Mouse (Mus musculus) embryonic facial prominence, embryonic 15.5 days (tissue): ENCODE measurements around the gene Prss45. TPM values are rescaled to one million over a fixed set of nuclear protein-coding genes. Genes with fewer than 3 reads are reported as not detected.
"Not testable (repeated sequence)": the region's sequence is repeated elsewhere in the genome, so short reads cannot be mapped to it uniquely, and the experiment has no call there.

Experiments
- ATAC-seq: fragments of 200-750 bp; cut with Nextera tagmentation; 2 replicates; pipeline ENCODE4 v1.8.0; 2017; ENCODE audit warnings: low read depth, moderate TSS enrichment; ENCODE audit not compliant: insufficient number of reproducible peaks, low FRiP score, low TSS enrichment
- H3K27ac ChIP-seq: fragments of 300-500 bp; sonication (generic); replicated peaks from 2 replicates; pipeline ENCODE4 v1.5.1; 2015; ENCODE audit warnings: mild to moderate bottlenecking, inconsistent platforms
- H3K27me3 ChIP-seq: fragments of 300-500 bp; sonication (generic); 2 replicates; pipeline ENCODE4 v1.6.1; 2015; ENCODE audit warnings: inconsistent platforms
- H3K36me3 ChIP-seq: fragments of 300-500 bp; sonication (generic); 2 replicates; pipeline ENCODE4 v1.6.1; 2015; ENCODE audit warnings: mild to moderate bottlenecking, inconsistent platforms
- H3K4me1 ChIP-seq: fragments of 300-500 bp; sonication (generic); 2 replicates; pipeline ENCODE4 v1.6.1; 2015; ENCODE audit warnings: inconsistent platforms
- H3K4me2 ChIP-seq: fragments of 300-500 bp; sonication (generic); replicated peaks from 2 replicates; pipeline ENCODE4 v1.6.1; 2015; ENCODE audit warnings: mild to moderate bottlenecking, inconsistent platforms
- H3K4me3 ChIP-seq: fragments of 300-500 bp; sonication (generic); replicated peaks from 2 replicates; pipeline ENCODE4 v1.5.1; 2015; ENCODE audit warnings: mild to moderate bottlenecking, inconsistent platforms
- H3K9ac ChIP-seq: fragments of 300-500 bp; sonication (generic); 2 replicates; pipeline ENCODE4 v1.6.1; 2015; ENCODE audit warnings: inconsistent platforms
- H3K9me3 ChIP-seq: fragments of 300-500 bp; sonication (generic); replicated peaks from 2 replicates; pipeline ENCODE4 v1.6.1; 2016; ENCODE audit warnings: inconsistent platforms
- WGBS: fragments of 180-500 bp; shearing (Covaris S2); methylation state at CpG from one replicate; pipeline ENCODE4 v1.1.7; 2015; 5-methylcytosine and 5-hydroxymethylcytosine counted together
- polyA plus RNA-seq: library from polyadenylated mRNA; unstranded; fragments of >200 nt; fragmentation: Nextera tagmentation; extraction: Ambion mirVana; gene quantifications from 2 replicates; pipeline ENCODE4 v1.2.1, GENCODE M21; 2015

Prss45 gene
- polyA plus RNA-seq = not detected in 2 replicates

GRCm38 (mm10) chr9:110834411-110834810 lies at the start of gene Prss45:
Prss45 (plus strand) TSS chr9:110834588.
- no peaks in the 10 kb centered on the region for H3K9me3 ChIP-seq
- H3K4me2 ChIP-seq = no peak within 1 kb of the TSS
- no peaks in the 10 kb centered on the region; the same call in 1 of the 2 replicates for H3K27me3 ChIP-seq
- no peak for ATAC-seq
- no peak within 1 kb of the TSS for H3K27ac ChIP-seq
- H3K4me3 ChIP-seq = no peak within 1 kb of the TSS
- H3K4me1 ChIP-seq = no peaks in the 10 kb centered on the region
- no peak within 1 kb of the TSS for H3K9ac ChIP-seq
- no peaks in the 10 kb centered on the region for H3K36me3 ChIP-seq
- WGBS = 72% methylated on average over 19 of the region's 19 CpGs

- WGBS = 83% methylated on average over 3 of the region's 3 CpGs
- H3K27me3 ChIP-seq = no peaks in the 10 kb centered on the region
These were observed 46.2 kb upstream of the Prss45 start for GRCm38 (mm10) chr9:110788169-110788568.

GRCm38 (mm10) chr9:110790462-110790861 lies 43.9 kb upstream of the Prss45 start:
- Histone ChIP-seq H3K27me3 (no peaks in the 10 kb centered on the region), H3K4me1 (no peaks in the 10 kb centered on the region), H3K4me2 (no peak overlapping the region), H3K9me3 (no peaks in the 10 kb centered on the region), H3K4me3 (no peak overlapping the region), H3K27ac (no peak overlapping the region), H3K9ac (no peak overlapping the region), H3K36me3 (no peaks in the 10 kb centered on the region)
- WGBS = 59% methylated on average over 4 of the region's 4 CpGs
- no peak for ATAC-seq

More at GRCm38 (mm10) chr9:110788169-110788568, 46.2 kb upstream of the Prss45 start:
- no peak for ATAC-seq
- Histone ChIP-seq H3K36me3 (no peaks in the 10 kb centered on the region), H3K27ac (no peak overlapping the region), H3K9me3 (no peaks in the 10 kb centered on the region), H3K4me3 (no peak overlapping the region), H3K9ac (no peak overlapping the region), H3K4me2 (no peak overlapping the region), H3K4me1 (no peaks in the 10 kb centered on the region)

- H3K27me3 ChIP-seq = no peaks in the 10 kb centered on the region
- 84% methylated on average over 10 of the region's 10 CpGs for WGBS
- no peak overlapping the region for H3K27ac ChIP-seq
- H3K4me1 ChIP-seq = no peaks in the 10 kb centered on the region
- ATAC-seq = no peak
- no peaks in the 10 kb centered on the region for H3K9me3 ChIP-seq
- no peak overlapping the region for H3K9ac ChIP-seq
- H3K4me2 ChIP-seq = no peak overlapping the region
- no peak overlapping the region for H3K4me3 ChIP-seq
- H3K36me3 ChIP-seq = no peaks in the 10 kb centered on the region
These were observed 37.4 kb upstream of the Prss45 start for GRCm38 (mm10) chr9:110797013-110797412.

- WGBS = 91% methylated on average over 14 of the region's 14 CpGs
- no peaks in the 10 kb centered on the region for H3K36me3 ChIP-seq
These were observed 36.5 kb upstream of the Prss45 start, which contains the start of gene Prss42 for GRCm38 (mm10) chr9:110797866-110798265. Prss42 (plus strand) TSS chr9:110798166.

GRCm38 (mm10) chr9:110800834-110801479 lies 33.4 kb upstream of the Prss45 start:
- Histone ChIP-seq H3K4me1 (no peaks in the 10 kb centered on the region), H3K36me3 (no peaks in the 10 kb centered on the region), H3K4me2 (no peak overlapping the region), H3K9ac (no peak overlapping the region), H3K4me3 (no peak overlapping the region), H3K27ac (no peak overlapping the region), H3K27me3 (no peaks in the 10 kb centered on the region), H3K9me3 (no peaks in the 10 kb centered on the region)
- ATAC-seq = no peak
- 88% methylated on average over 8 of the region's 8 CpGs for WGBS

More at GRCm38 (mm10) chr9:110797866-110798265, 36.5 kb upstream of the Prss45 start, which contains the start of gene Prss42:
- Histone ChIP-seq H3K4me3 (no peak within 1 kb of the TSS), H3K27ac (no peak within 1 kb of the TSS), H3K4me2 (no peak within 1 kb of the TSS), H3K4me1 (no peaks in the 10 kb centered on the region), H3K27me3 (no peaks in the 10 kb centered on the region), H3K9me3 (no peaks in the 10 kb centered on the region), H3K9ac (no peak within 1 kb of the TSS)
- ATAC-seq = no peak

GRCm38 (mm10) chr9:110803294-110803693 lies 31.1 kb upstream of the Prss45 start:
- H3K4me2 ChIP-seq = no peak overlapping the region
- no peaks in the 10 kb centered on the region for H3K4me1 ChIP-seq
- no peak for ATAC-seq
- H3K27ac ChIP-seq = no peak overlapping the region
- no peaks in the 10 kb centered on the region for H3K27me3 ChIP-seq
- no peaks in the 10 kb centered on the region for H3K36me3 ChIP-seq
- no peak overlapping the region for H3K9ac ChIP-seq
- no peak overlapping the region for H3K4me3 ChIP-seq
- WGBS = 62% methylated on average over 4 of the region's 4 CpGs
- H3K9me3 ChIP-seq = no peaks in the 10 kb centered on the region

- WGBS = 62% methylated on average over 4 of the region's 4 CpGs
- no peak overlapping the region for H3K9ac ChIP-seq
These were observed 24.3 kb upstream of the Prss45 start for GRCm38 (mm10) chr9:110810051-110810450.

GRCm38 (mm10) chr9:110813789-110814188 lies 20.6 kb upstream of the Prss45 start, which contains the start of gene Prss44:
Prss44 (plus strand) TSS chr9:110813994.
- ATAC-seq = no peak
- Histone ChIP-seq H3K4me3 (no peak within 1 kb of the TSS), H3K36me3 (no peaks in the 10 kb centered on the region), H3K27ac (no peak within 1 kb of the TSS), H3K27me3 (no peaks in the 10 kb centered on the region), H3K9me3 (no peaks in the 10 kb centered on the region), H3K9ac (no peak within 1 kb of the TSS), H3K4me1 (0 out of 2 replicates have a peak, but pooled peaks cover 2% of the 10 kb centered on the region), H3K4me2 (no peak within 1 kb of the TSS)
- 63% methylated on average over 18 of the region's 18 CpGs for WGBS

More at GRCm38 (mm10) chr9:110810051-110810450, 24.3 kb upstream of the Prss45 start:
- no peak overlapping the region for H3K4me3 ChIP-seq
- H3K27me3 ChIP-seq = no peaks in the 10 kb centered on the region
- 0 out of 2 replicates have a peak, but pooled peaks cover 2% of the 10 kb centered on the region for H3K4me1 ChIP-seq
- H3K27ac ChIP-seq = no peak overlapping the region
- H3K4me2 ChIP-seq = no peak overlapping the region
- no peaks in the 10 kb centered on the region for H3K36me3 ChIP-seq
- no peaks in the 10 kb centered on the region for H3K9me3 ChIP-seq
- no peak for ATAC-seq

GRCm38 (mm10) chr9:110820546-110820945 lies 13.8 kb upstream of the Prss45 start:
- H3K4me1 ChIP-seq, ATAC-seq, H3K27me3 ChIP-seq, H3K27ac ChIP-seq, H3K36me3 ChIP-seq, H3K4me2 ChIP-seq, H3K9me3 ChIP-seq, H3K4me3 ChIP-seq, H3K9ac ChIP-seq: not testable (repeated sequence)

GRCm38 (mm10) chr9:110821436-110821835 lies 13.0 kb upstream of the Prss45 start:
- no peak overlapping the region for H3K9ac ChIP-seq
- no peak overlapping the region for H3K4me2 ChIP-seq
- no peaks in the 10 kb centered on the region for H3K36me3 ChIP-seq
- H3K27me3 ChIP-seq = no peaks in the 10 kb centered on the region; the same call in none of the 2 replicates
- H3K9me3 ChIP-seq = no peaks in the 10 kb centered on the region
- 81% methylated on average over 7 of the region's 7 CpGs for WGBS
- no peak for ATAC-seq
- 0 out of 2 replicates have a peak, but pooled peaks cover 3% of the 10 kb centered on the region for H3K4me1 ChIP-seq
- no peak overlapping the region for H3K27ac ChIP-seq
- H3K4me3 ChIP-seq = no peak overlapping the region
